ENCODE assay signal across 8 mouse cellular contexts in the genomic region with DNA sequence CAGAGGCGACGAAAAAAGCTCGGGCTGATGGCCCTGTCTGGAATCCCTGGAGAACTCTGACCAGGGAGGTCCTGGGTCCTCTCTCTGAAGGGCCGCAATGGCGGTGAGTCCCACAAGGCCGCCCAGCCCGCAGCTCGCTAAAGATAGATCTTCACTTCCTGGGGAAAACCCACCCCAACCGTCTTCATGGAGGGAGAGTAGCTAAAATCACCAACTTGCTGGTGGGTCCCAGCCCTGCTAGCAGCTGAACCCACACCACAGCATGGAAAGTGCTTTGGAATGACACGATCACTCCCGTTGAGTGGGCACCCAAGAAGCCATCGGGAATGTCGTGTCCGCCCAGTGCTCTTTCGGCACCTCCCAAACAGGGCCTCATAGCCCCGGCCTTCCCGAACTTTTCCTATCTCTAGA. TPM values are rescaled to one million over a fixed set of nuclear protein-coding genes. Genes with fewer than 3 reads are reported as not detected.
DNase-seq lines count a peak whose midpoint lies in the region; ATAC-seq lines count a peak whose summit lies in the region.

No protein-coding gene starts in this region.

- H3K27me3 ChIP-seq in embryonic facial prominence, embryonic 13.5 days, result no peaks in the 10 kb centered on the region
- H3K27me3 ChIP-seq in neural tube, embryonic 12.5 days (replicated peaks), result no peaks in the 10 kb centered on the region

- peak overlapping the region; percentile 92; the same call in 1 of the 2 replicates for H3K27ac ChIP-seq in embryonic facial prominence, embryonic 13.5 days
- no peak overlapping the region for H3K27ac ChIP-seq in neural tube, embryonic 12.5 days

- H3K4me2 ChIP-seq in embryonic facial prominence, embryonic 13.5 days, result peak overlapping the region; percentile 97
- peak overlapping the region; percentile 99 for H3K4me2 ChIP-seq in neural tube, embryonic 12.5 days (replicated peaks)

- peaks cover 54% of the 10 kb centered on the region for H3K36me3 ChIP-seq in embryonic facial prominence, embryonic 13.5 days
- H3K36me3 ChIP-seq in neural tube, embryonic 12.5 days, result peaks cover 48% of the 10 kb centered on the region

- H3K4me3 ChIP-seq in embryonic facial prominence, embryonic 13.5 days, result peak overlapping the region; percentile 74
- peak overlapping the region; percentile 68; the same call in 1 of the 2 replicates for H3K4me3 ChIP-seq in neural tube, embryonic 12.5 days

- DNase-seq in kidney, postnatal 10 days, result peak; percentile 29
- DNase-seq in kidney, adult 8-10 months, result no peak
- peak; percentile 71 for DNase-seq in induced T-regulatory cell, adult 2 months (ENCODE audit: low read depth)
- DNase-seq in testis, postnatal 14 days (ENCODE audit: low spot score), result no peak
- DNase-seq in urinary bladder, adult 2 months (ENCODE audit: low spot score), result no peak
- no peak for DNase-seq in layer of hippocampus, adult 8-10 months (ENCODE audit: low spot score in 2 of 2)

- peaks cover 48% of the 10 kb centered on the region for H3K4me1 ChIP-seq in embryonic facial prominence, embryonic 13.5 days
- H3K4me1 ChIP-seq in neural tube, embryonic 12.5 days, result peaks cover 41% of the 10 kb centered on the region

- ATAC-seq in embryonic facial prominence, embryonic 13.5 days (ENCODE audit: insufficient number of reproducible peaks, insufficient read depth, low FRiP score, low TSS enrichment, low read depth), result no peak
- no peak for ATAC-seq in neural tube, embryonic 12.5 days (ENCODE audit: low FRiP score, low read depth)

- H3K9ac ChIP-seq in embryonic facial prominence, embryonic 13.5 days, result peak overlapping the region; percentile 87; the same call in 1 of the 2 replicates
- H3K9ac ChIP-seq in neural tube, embryonic 12.5 days, result 0 out of 2 replicates have a peak overlapping the region, but pooled peaks have one; percentile 75

- H3K9me3 ChIP-seq in embryonic facial prominence, embryonic 13.5 days, result no peaks in the 10 kb centered on the region
- H3K9me3 ChIP-seq in neural tube, embryonic 12.5 days, result no peaks in the 10 kb centered on the region

- WGBS in embryonic facial prominence, embryonic 13.5 days, result 72% methylated on average over 17 of the region's 17 CpGs
- WGBS in neural tube, embryonic 12.5 days, result 82% methylated on average over 17 of the region's 17 CpGs

RNA-seq across cellular contexts. Expression of a gene that starts 1.2 kb away (rescaled TPM):
- 176 and 185 TPM in 2 replicates for polyA plus RNA-seq in embryonic facial prominence, embryonic 13.5 days (2015; fragmentation: Nextera tagmentation; extraction: Ambion mirVana)
- 240 and 254 TPM in 2 replicates for polyA plus RNA-seq in neural tube, embryonic 12.5 days (2016; fragmentation: Nextera tagmentation; extraction: Ambion mirVana)
- 120 and 184 TPM in 2 replicates for polyA plus RNA-seq in urinary bladder, adult 2 months (2012; rRNA removed)
- 100 to 1,000 TPM in 1 of 4 experiments, 10 to 100 TPM in 3; 89.4 to 104 (median 95.7) TPM for total RNA-seq in layer of hippocampus, adult 8-10 months (2022)

RNA-seq across cellular contexts. Expression of a gene that starts 1.3 kb away (rescaled TPM):
- polyA plus RNA-seq in embryonic facial prominence, embryonic 13.5 days (2015; fragmentation: Nextera tagmentation; extraction: Ambion mirVana), result 42.3 and 50.4 TPM in 2 replicates
- polyA plus RNA-seq in neural tube, embryonic 12.5 days (2016; fragmentation: Nextera tagmentation; extraction: Ambion mirVana), result 67.3 and 69.0 TPM in 2 replicates
- 26.2 and 33.6 TPM in 2 replicates for polyA plus RNA-seq in urinary bladder, adult 2 months (2012; rRNA removed)
- total RNA-seq in layer of hippocampus, adult 8-10 months (2022), result 10 to 100 TPM; 63.7 to 73.3 (median 70.0) TPM

RNA-seq across cellular contexts. Expression of a gene that starts 8.4 kb away (rescaled TPM):
- 191 and 227 TPM in 2 replicates for polyA plus RNA-seq in embryonic facial prominence, embryonic 13.5 days (2015; fragmentation: Nextera tagmentation; extraction: Ambion mirVana)
- polyA plus RNA-seq in neural tube, embryonic 12.5 days (2016; fragmentation: Nextera tagmentation; extraction: Ambion mirVana), result 124 and 134 TPM in 2 replicates
- 93.9 and 106 TPM in 2 replicates for polyA plus RNA-seq in urinary bladder, adult 2 months (2012; rRNA removed)
- 10 to 100 TPM; 53.1 to 59.5 (median 58.0) TPM for total RNA-seq in layer of hippocampus, adult 8-10 months (2022)

RNA-seq across cellular contexts. Expression of a gene that starts 10.0 kb away (rescaled TPM):
- polyA plus RNA-seq in embryonic facial prominence, embryonic 13.5 days (2015; fragmentation: Nextera tagmentation; extraction: Ambion mirVana), result 140 and 147 TPM in 2 replicates
- polyA plus RNA-seq in neural tube, embryonic 12.5 days (2016; fragmentation: Nextera tagmentation; extraction: Ambion mirVana), result 285 and 286 TPM in 2 replicates
- polyA plus RNA-seq in urinary bladder, adult 2 months (2012; rRNA removed), result 48.9 and 59.1 TPM in 2 replicates
- 100 to 1,000 TPM; 123 to 146 (median 129) TPM for total RNA-seq in layer of hippocampus, adult 8-10 months (2022)

RNA-seq across cellular contexts. Expression of a gene that starts 29.0 kb away (rescaled TPM):
- 9.6 and 13.3 TPM in 2 replicates for polyA plus RNA-seq in embryonic facial prominence, embryonic 13.5 days (2015; fragmentation: Nextera tagmentation; extraction: Ambion mirVana)
- 20.9 and 21.3 TPM in 2 replicates for polyA plus RNA-seq in neural tube, embryonic 12.5 days (2016; fragmentation: Nextera tagmentation; extraction: Ambion mirVana)
- 21.6 and 21.7 TPM in 2 replicates for polyA plus RNA-seq in urinary bladder, adult 2 months (2012; rRNA removed)
- 10 to 100 TPM; 92.9 to 99.1 (median 97.8) TPM for total RNA-seq in layer of hippocampus, adult 8-10 months (2022)

Comparison
In these comparisons a context has a peak if more than half of its experiments do, and no peak if none do; other contexts are left out.
1. DNase-seq: peak in kidney, postnatal 10 days (single experiment) and induced T-regulatory cell, adult 2 months (single experiment); none in kidney, adult 8-10 months (0 of 2), testis, postnatal 14 days (single experiment), urinary bladder, adult 2 months (single experiment) and layer of hippocampus, adult 8-10 months (0 of 2).